Mouse (Mus musculus): ENCODE data around the gene Cryl1. TPM values are rescaled to one million over a fixed set of nuclear protein-coding genes. Genes with fewer than 3 reads are reported as not detected.

The Cryl1 gene
- polyA plus RNA-seq, 1 experiment from 2014 or later: 7.4 TPM

DNA sequence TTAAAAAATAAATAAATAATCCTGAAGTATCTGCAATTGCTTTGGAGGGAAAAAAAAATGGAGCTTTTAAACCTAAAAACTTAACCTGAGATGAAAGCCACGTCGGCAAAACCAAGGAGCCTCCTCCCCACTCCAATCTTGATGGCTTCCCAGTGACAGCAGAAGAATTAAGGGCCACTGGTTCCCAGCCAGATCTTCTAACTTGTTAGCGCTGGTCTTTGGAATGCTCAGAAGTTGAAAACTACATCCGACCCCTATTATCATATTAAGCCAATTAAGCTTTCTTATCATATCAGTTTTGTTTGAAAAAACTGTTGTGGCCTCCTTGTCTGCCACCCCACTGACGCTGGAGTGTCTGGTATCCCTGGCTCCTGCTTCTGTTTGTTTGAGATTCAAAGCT is 114.5 kb downstream of the Cryl1 start:
- Histone ChIP-seq H3K4me2 (ENCODE audit: low read depth, low read length, severe bottlenecking) (no peak overlapping the region), H3K4me3 (ENCODE audit: low read depth, low read length) (no peak overlapping the region), H3K9me3 (ENCODE audit: control insufficient read depth, low read length) (no peaks in the 10 kb centered on the region), H3K27ac (ENCODE audit: low read depth, low read length) (no peak overlapping the region), H3K36me3 (ENCODE audit: control insufficient read depth, insufficient read depth, low read length) (no peaks in the 10 kb centered on the region), H3K9ac (ENCODE audit: low read length) (no peak overlapping the region), H3K4me1 (replicated peaks; ENCODE audit: control insufficient read depth, insufficient read depth, low read length) (peaks cover 2% of the 10 kb centered on the region; the same call in 1 of the 2 replicates), H3K27me3 (ENCODE audit: control insufficient read depth, insufficient read depth, low read length) (no peaks in the 10 kb centered on the region)
- ATAC-seq (replicated peaks; ENCODE audit: low FRiP score): no peak
- WGBS: 62% methylated on average over 5 of the region's 5 CpGs
- DNase-seq (ENCODE audit: low spot score): no peak

DNA sequence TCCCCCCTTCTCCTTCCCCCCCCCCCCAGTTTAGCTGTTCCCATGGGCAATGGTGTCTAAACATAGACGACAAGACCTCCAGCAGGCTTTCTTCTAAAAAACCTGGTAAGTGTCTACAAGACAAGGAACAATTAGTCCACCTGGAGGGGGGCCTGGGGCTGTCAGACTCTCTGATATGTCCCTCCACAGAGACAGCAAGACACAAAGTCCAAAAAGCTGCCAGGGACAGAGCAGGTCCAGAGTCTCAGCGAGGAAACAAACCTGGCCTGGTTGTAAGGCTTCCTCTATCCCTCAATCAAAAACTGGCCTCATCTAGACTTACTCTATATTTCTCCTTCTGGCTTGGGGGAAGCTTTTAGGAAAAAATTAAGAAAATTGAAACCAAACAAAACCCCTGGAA is 115.7 kb downstream of the Cryl1 start:
- no peak for DNase-seq (ENCODE audit: low spot score)
- H3K9me3 ChIP-seq (ENCODE audit: control insufficient read depth, low read length): no peaks in the 10 kb centered on the region
- H3K9ac ChIP-seq (ENCODE audit: low read length): no peak overlapping the region
- WGBS: 48% methylated on average over 2 of the region's 2 CpGs
- H3K4me3 ChIP-seq (ENCODE audit: low read depth, low read length): no peak overlapping the region
- H3K27me3 ChIP-seq (ENCODE audit: control insufficient read depth, insufficient read depth, low read length): no peaks in the 10 kb centered on the region
- ATAC-seq (replicated peaks; ENCODE audit: low FRiP score): no peak
- H3K4me1 ChIP-seq (replicated peaks; ENCODE audit: control insufficient read depth, insufficient read depth, low read length): no peaks in the 10 kb centered on the region
- no peak overlapping the region for H3K4me2 ChIP-seq (ENCODE audit: low read depth, low read length, severe bottlenecking)
- H3K27ac ChIP-seq (ENCODE audit: low read depth, low read length): no peak overlapping the region
- no peaks in the 10 kb centered on the region for H3K36me3 ChIP-seq (ENCODE audit: control insufficient read depth, insufficient read depth, low read length)

DNA sequence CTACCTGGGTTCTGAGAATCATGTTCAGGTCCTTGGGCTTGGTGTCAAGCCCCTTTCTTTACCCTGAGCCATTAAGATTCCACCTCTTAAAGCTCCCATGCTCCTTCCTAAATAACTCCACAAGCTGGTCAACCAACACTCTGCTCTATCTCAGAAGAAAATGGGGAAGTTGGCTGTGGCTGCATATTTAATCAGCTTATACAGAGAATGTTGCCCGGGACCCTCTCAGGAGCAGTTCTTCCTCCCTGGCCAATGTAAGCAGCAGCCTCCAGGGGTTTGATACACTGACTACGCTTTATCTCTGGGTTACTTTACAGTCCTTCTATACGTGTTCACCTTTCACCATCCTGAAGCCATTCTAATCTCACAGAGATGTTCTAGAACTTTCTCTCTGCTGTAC is 117.5 kb downstream of the Cryl1 start:
- Histone ChIP-seq H3K4me1 (replicated peaks; ENCODE audit: control insufficient read depth, insufficient read depth, low read length) (no peaks in the 10 kb centered on the region), H3K4me2 (ENCODE audit: low read depth, low read length, severe bottlenecking) (no peak overlapping the region), H3K9me3 (ENCODE audit: control insufficient read depth, low read length) (no peaks in the 10 kb centered on the region), H3K4me3 (ENCODE audit: low read depth, low read length) (no peak overlapping the region), H3K36me3 (ENCODE audit: control insufficient read depth, insufficient read depth, low read length) (no peaks in the 10 kb centered on the region), H3K27me3 (ENCODE audit: control insufficient read depth, insufficient read depth, low read length) (no peaks in the 10 kb centered on the region), H3K9ac (ENCODE audit: low read length) (no peak overlapping the region), H3K27ac (ENCODE audit: low read depth, low read length) (no peak overlapping the region)
- 91% methylated on average over 3 of the region's 3 CpGs for WGBS
- ATAC-seq (replicated peaks; ENCODE audit: low FRiP score): no peak
- DNase-seq (ENCODE audit: low spot score): no peak

DNA sequence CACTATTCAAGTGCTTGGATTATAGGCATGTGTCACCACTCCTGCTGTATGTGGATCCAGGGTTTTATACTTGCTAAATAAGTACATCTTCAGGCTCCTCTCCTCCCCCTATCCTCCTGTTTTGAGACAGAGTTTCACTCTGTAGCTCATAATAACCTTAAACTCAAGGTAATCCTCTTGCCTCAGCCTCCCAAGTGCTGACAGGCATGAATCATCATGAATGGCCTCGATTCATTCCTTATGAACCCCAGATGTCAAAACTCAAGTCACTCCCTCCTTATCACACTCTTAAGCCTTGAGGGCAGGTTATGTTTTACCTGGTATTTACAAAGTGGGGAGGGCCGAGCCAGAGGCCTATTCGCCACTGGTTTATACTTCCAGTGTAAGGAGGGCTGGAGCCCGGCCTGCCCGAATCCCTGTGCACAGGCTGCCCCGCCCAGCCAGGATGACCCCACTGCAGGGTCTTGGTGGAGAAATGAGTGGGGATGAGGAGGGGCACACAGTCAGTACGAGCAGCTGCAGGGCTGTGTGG is 121.8 kb downstream of the Cryl1 start:
- Histone ChIP-seq H3K9me3 (ENCODE audit: control insufficient read depth, low read length) (no peaks in the 10 kb centered on the region), H3K27ac (ENCODE audit: low read depth, low read length) (no peak overlapping the region), H3K4me2 (ENCODE audit: low read depth, low read length, severe bottlenecking) (no peak overlapping the region), H3K4me1 (replicated peaks; ENCODE audit: control insufficient read depth, insufficient read depth, low read length) (no peaks in the 10 kb centered on the region), H3K9ac (ENCODE audit: low read length) (no peak overlapping the region), H3K36me3 (ENCODE audit: control insufficient read depth, insufficient read depth, low read length) (no peaks in the 10 kb centered on the region), H3K27me3 (ENCODE audit: control insufficient read depth, insufficient read depth, low read length) (no peaks in the 10 kb centered on the region), H3K4me3 (ENCODE audit: low read depth, low read length) (no peak overlapping the region)
- DNase-seq (ENCODE audit: low spot score) (no peak), ATAC-seq (replicated peaks; ENCODE audit: low FRiP score) (no peak)
- WGBS: 84% methylated on average over 7 of the region's 7 CpGs

DNA sequence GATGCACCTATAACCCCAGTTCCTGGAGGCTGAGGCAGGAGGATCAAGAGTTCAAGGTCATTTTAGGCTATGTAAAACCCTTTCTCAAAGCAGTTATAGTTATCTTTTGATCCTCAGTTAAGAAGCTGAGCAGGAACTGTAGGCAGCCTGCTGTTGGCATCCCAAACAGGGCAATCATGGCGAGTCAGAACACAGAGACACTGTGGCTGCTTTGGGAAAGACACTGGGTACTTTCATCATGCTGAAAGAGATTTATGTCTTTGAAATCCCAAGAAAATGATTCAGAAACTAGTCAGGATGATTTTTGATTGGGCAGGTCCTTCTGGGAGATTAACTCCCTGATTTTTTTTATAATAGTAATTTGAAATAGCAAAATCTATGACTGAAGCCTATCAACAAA is 126.0 kb downstream of the Cryl1 start:
- no peaks in the 10 kb centered on the region for H3K4me1 ChIP-seq (replicated peaks; ENCODE audit: control insufficient read depth, insufficient read depth, low read length)
- no peaks in the 10 kb centered on the region for H3K27me3 ChIP-seq (ENCODE audit: control insufficient read depth, insufficient read depth, low read length)
- H3K4me2 ChIP-seq (ENCODE audit: low read depth, low read length, severe bottlenecking): no peak overlapping the region
- H3K27ac ChIP-seq (ENCODE audit: low read depth, low read length): no peak overlapping the region
- H3K36me3 ChIP-seq (ENCODE audit: control insufficient read depth, insufficient read depth, low read length): no peaks in the 10 kb centered on the region
- no peaks in the 10 kb centered on the region for H3K9me3 ChIP-seq (ENCODE audit: control insufficient read depth, low read length)
- WGBS: 89% methylated on average over 1 of the region's 1 CpGs
- no peak overlapping the region for H3K9ac ChIP-seq (ENCODE audit: low read length)
- DNase-seq (ENCODE audit: low spot score) (no peak), ATAC-seq (replicated peaks; ENCODE audit: low FRiP score) (no peak)
- no peak overlapping the region for H3K4me3 ChIP-seq (ENCODE audit: low read depth, low read length)

DNA sequence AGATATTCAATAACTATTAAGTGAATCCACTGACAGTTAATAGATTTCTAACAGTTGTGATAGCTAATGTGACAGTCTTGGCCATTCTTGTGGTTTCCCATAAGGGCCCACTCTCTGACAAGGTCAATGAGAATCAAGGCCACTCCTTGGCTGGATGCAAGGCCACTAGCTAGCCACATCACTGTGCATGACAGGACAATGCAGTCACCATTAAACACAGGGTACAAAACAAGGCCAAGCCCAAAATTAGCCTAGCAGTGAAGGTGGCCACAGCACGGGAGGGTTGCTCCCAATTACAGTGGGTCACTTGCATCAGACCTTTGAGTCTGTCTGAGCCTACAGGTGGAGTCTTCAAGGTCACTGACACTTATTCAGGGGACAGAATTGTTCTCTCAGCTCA is 126.5 kb downstream of the Cryl1 start:
- no peak for DNase-seq (ENCODE audit: low spot score)
- H3K9ac ChIP-seq (ENCODE audit: low read length): no peak overlapping the region
- H3K36me3 ChIP-seq (ENCODE audit: control insufficient read depth, insufficient read depth, low read length): no peaks in the 10 kb centered on the region
- no peak overlapping the region for H3K27ac ChIP-seq (ENCODE audit: low read depth, low read length)
- no peaks in the 10 kb centered on the region for H3K9me3 ChIP-seq (ENCODE audit: control insufficient read depth, low read length)
- H3K27me3 ChIP-seq (ENCODE audit: control insufficient read depth, insufficient read depth, low read length): no peaks in the 10 kb centered on the region
- 50% methylated on average over 1 of the region's 1 CpGs for WGBS
- no peak overlapping the region for H3K4me3 ChIP-seq (ENCODE audit: low read depth, low read length)
- no peaks in the 10 kb centered on the region for H3K4me1 ChIP-seq (replicated peaks; ENCODE audit: control insufficient read depth, insufficient read depth, low read length)
- ATAC-seq (replicated peaks; ENCODE audit: low FRiP score): no peak
- no peak overlapping the region for H3K4me2 ChIP-seq (ENCODE audit: low read depth, low read length, severe bottlenecking)

DNA sequence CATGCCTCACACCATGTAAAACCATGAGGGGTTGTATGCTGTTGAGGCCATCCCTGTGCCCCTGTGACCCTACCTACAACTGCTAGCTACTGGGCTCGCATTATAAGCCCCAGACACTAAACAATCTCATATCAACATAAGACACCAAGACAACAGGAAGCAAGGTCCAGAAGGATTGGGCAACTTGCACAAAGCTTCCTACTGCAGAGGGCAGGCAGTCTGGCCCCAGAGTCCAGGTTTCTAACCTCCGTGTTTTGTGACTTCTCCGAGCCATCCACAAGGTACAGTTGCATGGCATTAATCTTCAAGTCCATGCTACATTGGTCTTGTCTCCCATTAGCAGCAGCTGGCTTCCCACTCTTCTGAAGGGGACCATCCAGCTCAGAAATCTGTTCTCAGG is 129.4 kb downstream of the Cryl1 start:
- ATAC-seq (replicated peaks; ENCODE audit: low FRiP score) (no peak), DNase-seq (ENCODE audit: low spot score) (no peak)
- H3K27me3 ChIP-seq (ENCODE audit: control insufficient read depth, insufficient read depth, low read length): no peaks in the 10 kb centered on the region
- no peaks in the 10 kb centered on the region for H3K4me1 ChIP-seq (replicated peaks; ENCODE audit: control insufficient read depth, insufficient read depth, low read length)
- 92% methylated on average over 3 of the region's 3 CpGs for WGBS
- H3K9me3 ChIP-seq (ENCODE audit: control insufficient read depth, low read length): no peaks in the 10 kb centered on the region
- H3K9ac ChIP-seq (ENCODE audit: low read length): no peak overlapping the region
- no peak overlapping the region for H3K4me3 ChIP-seq (ENCODE audit: low read depth, low read length)
- H3K36me3 ChIP-seq (ENCODE audit: control insufficient read depth, insufficient read depth, low read length): no peaks in the 10 kb centered on the region
- H3K27ac ChIP-seq (ENCODE audit: low read depth, low read length): no peak overlapping the region
- no peak overlapping the region for H3K4me2 ChIP-seq (ENCODE audit: low read depth, low read length, severe bottlenecking)

DNA sequence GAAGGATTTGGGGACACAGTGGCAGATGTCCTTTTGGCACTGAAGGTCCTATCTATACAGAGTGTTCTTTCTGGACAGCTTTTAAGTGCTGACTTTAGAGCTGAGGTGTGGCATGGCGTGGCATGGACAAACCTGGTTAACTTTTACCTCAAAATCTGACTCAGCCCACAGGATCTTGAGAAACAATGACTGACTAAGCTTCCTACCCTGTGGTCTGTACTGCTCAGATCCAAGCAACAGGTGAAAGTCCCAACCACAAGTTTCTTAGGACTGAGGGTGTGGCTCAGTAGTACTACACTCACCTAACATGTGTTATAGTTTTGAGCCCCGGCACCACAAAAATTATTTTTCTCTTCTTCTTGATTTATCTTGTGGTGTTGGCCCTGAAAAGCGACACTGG is 130.0 kb downstream of the Cryl1 start:
- WGBS: 93% methylated on average over 3 of the region's 3 CpGs
- Histone ChIP-seq H3K4me3 (ENCODE audit: low read depth, low read length) (no peak overlapping the region), H3K9me3 (ENCODE audit: control insufficient read depth, low read length) (no peaks in the 10 kb centered on the region), H3K4me1 (replicated peaks; ENCODE audit: control insufficient read depth, insufficient read depth, low read length) (no peaks in the 10 kb centered on the region), H3K36me3 (ENCODE audit: control insufficient read depth, insufficient read depth, low read length) (no peaks in the 10 kb centered on the region), H3K4me2 (ENCODE audit: low read depth, low read length, severe bottlenecking) (no peak overlapping the region), H3K27me3 (ENCODE audit: control insufficient read depth, insufficient read depth, low read length) (no peaks in the 10 kb centered on the region), H3K27ac (ENCODE audit: low read depth, low read length) (no peak overlapping the region), H3K9ac (ENCODE audit: low read length) (no peak overlapping the region)
- no peak for ATAC-seq (replicated peaks; ENCODE audit: low FRiP score)
- DNase-seq (ENCODE audit: low spot score): no peak

DNA sequence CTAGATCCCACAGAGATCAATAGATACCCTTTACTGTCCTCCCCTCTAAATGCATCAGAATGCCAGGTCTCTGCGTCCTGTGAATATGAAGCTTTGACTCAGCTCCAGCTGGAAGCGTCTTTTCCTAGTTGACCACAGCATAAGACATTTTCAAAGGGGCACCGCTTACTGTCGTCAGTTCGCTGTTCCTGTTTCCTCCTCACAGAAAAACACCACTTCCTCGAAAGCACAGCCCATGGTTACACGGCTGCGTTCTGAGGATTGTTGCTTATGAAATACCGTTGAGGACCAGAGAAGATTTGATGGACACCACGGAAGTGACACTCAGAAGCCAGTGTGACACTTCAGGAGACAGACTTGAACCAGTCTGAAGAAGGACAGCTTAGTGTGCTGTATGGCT is 134.4 kb downstream of the Cryl1 start:
- H3K27me3 ChIP-seq (ENCODE audit: control insufficient read depth, insufficient read depth, low read length): no peaks in the 10 kb centered on the region
- H3K36me3 ChIP-seq (ENCODE audit: control insufficient read depth, insufficient read depth, low read length): no peaks in the 10 kb centered on the region
- no peaks in the 10 kb centered on the region for H3K9me3 ChIP-seq (ENCODE audit: control insufficient read depth, low read length)
- no peak for DNase-seq (ENCODE audit: low spot score)
- no peaks in the 10 kb centered on the region for H3K4me1 ChIP-seq (replicated peaks; ENCODE audit: control insufficient read depth, insufficient read depth, low read length)
- no peak overlapping the region for H3K9ac ChIP-seq (ENCODE audit: low read length)
- no peak for ATAC-seq (replicated peaks; ENCODE audit: low FRiP score)
- H3K4me2 ChIP-seq (ENCODE audit: low read depth, low read length, severe bottlenecking): no peak overlapping the region
- no peak overlapping the region for H3K4me3 ChIP-seq (ENCODE audit: low read depth, low read length)
- WGBS: 88% methylated on average over 10 of the region's 10 CpGs
- no peak overlapping the region for H3K27ac ChIP-seq (ENCODE audit: low read depth, low read length)
